Mouse (Mus musculus) bone marrow macrophage, adult 2 months (primary cell): Measurements from ENCODE around the gene Zim1.

Experiments
- CTCF ChIP-seq: IDR thresholded peaks from 2 replicates; pipeline ENCODE4 v1.5.1; 2012; ENCODE audit warnings: low read depth, mild to moderate bottlenecking, low read length, moderate library complexity
- POLR2A ChIP-seq: IDR thresholded peaks from 2 replicates; pipeline ENCODE4 v1.6.1; 2012; ENCODE audit warnings: mild to moderate bottlenecking, low read depth, low read length, borderline replicate concordance

GRCm38 (mm10) chr7:6658606-6659005, 37.6 kb downstream of the Zim1 start:
- no peak for TF ChIP-seq CTCF
- no peak for TF ChIP-seq POLR2A
